Mouse (Mus musculus) thymus, adult 2 months (tissue): Measurements from ENCODE around the gene Fer.

Experiments
- CTCF ChIP-seq: fragments of 200-500 bp; IDR thresholded peaks from 2 replicates; pipeline ENCODE4 v1.5.1; 2012; ENCODE audit warnings: mild to moderate bottlenecking, control low read depth, low read length, moderate library complexity, borderline replicate concordance; ENCODE audit not compliant: control insufficient read depth, poor library complexity, insufficient read depth; ENCODE audit errors: extremely low read depth
- POLR2A ChIP-seq: fragments of 200-500 bp; IDR thresholded peaks from 2 replicates; pipeline ENCODE4 v1.6.1; 2012; ENCODE audit warnings: mild to moderate bottlenecking, low read length, control low read depth, moderate library complexity; ENCODE audit not compliant: control insufficient read depth, poor library complexity, insufficient read depth; ENCODE audit errors: extremely low read depth

DNA sequence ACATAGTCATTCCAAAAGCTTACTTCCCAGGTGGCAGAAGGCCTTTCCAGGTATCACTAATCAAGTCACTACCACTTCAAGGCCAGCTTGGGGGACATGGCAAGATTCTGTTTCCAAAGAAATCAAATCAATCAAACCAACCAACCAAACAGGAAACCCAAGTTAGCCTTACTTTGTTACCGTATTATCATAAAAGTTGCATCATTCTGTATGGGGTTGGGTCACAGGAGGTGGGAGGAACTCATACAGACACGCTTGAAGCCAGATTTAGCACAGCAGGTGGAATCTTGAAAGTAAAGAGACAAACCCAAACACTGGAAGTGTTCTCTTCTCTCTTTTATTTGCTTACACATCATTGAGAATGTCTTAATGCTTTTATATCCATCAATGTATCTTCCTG, 125.8 kb downstream of the Fer start:
- TF ChIP-seq CTCF (no peak), POLR2A (no peak)
